Mouse (Mus musculus) heart, adult 9 months (tissue): Measurements from ENCODE around the gene Ovol2.
"Not testable (repeated sequence)": the region's sequence is repeated elsewhere in the genome, so short reads cannot be mapped to it uniquely, and the experiment has no call there.

Experiments
- DNase-seq, 2 experiments: peaks; one replicate each; pipeline ENCODE4 v3.0.0; 2022; ENCODE audit warnings: low spot score in 2 of 2

Gene Ovol2

DNA sequence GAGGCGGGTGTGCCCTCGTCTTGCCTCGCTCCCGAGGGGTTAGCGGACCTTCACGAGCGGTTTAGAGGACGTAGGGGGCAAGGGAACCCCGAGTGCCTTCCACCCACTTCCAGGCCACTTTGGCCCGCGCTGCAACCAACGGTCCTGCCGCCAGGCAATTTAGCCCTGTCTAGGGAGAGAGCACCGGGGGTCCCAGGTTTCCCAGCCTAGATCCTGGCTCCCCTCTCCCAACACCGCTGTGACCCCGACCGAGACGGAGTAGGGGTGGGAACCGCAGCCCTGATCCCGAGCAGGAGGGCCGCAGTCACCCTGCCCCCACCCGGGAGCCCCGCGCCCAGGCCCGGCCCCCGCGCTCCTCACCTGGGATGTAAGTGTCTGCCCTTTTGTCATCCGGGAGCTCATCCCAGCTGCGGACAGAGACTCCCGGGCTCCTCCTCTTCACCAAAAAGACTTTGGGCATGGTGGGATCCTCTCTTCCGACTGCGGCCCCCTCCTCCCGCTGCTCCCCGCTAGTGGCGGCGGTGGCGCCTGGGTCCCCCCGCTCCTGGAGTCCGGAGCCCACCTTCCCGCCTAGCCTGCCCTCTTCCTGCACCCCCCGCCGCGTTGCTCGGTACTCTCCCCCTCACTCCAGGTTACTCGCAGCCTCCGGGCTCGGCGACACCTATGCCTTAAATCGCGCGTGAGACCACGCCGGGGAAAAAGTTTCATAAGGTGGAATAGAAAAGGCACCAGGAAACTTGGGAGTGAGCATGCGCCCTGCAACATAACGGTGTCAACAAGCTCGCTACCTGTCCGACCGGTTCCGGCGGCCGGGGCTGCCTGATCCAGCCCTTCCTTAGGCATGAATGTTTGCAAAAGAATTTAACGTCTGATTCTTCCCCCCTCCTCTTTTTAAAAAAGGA lies at the start of gene Ovol2:
Ovol2 (minus strand) TSS at position 746 of the 902 bp plus-strand sequence.
- DNase-seq, result no peak

DNA sequence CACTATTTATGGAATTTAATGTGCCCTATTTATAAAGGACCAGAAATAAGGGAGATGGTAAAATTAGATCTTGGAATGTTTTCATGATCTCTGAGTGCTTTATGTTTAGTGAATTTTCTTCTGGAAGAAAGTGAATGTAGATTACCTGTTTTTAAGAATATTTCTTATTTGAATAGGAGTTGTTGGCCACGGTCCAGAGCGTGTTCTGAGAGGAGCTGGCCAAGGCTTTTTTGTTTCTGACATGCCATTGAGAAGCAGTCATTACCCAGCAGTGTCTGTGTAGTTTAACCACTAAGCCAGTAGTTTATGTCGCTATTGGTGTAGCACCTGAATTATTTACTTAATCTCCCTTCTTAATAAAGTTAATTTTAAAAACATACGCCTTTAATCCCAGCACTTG lies 49.8 kb upstream of the Ovol2 start:
- no peak for DNase-seq

DNA sequence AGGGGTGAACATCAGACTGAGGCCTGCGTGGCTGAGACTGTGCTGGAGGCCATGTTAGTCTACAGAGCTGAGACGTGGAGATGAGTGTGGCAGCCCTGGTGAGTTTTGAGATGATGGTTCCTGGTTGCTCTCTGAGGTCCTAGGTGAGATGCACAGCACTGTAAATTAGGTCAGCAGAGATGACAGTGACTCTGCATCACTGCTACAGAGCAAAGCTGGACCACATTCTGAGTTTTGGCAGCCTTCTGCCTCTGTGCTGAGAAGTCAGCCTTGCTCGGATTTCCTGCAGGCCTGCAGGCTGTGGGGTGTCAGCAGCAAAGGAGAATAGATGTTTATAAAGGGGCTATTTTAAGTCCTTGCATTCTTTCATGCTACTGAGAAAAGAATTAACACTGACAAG lies 49.3 kb upstream of the Ovol2 start:
- DNase-seq, result no peak

GRCm38 (mm10) chr2:144375063-144375703 lies 43.2 kb upstream of the Ovol2 start:
- DNase-seq, result no peak

GRCm38 (mm10) chr2:144373063-144373462 lies 41.1 kb upstream of the Ovol2 start:
- no peak for DNase-seq

- DNase-seq, result no peak
Measured at GRCm38 (mm10) chr2:144371566-144371965, 39.6 kb upstream of the Ovol2 start.

DNA sequence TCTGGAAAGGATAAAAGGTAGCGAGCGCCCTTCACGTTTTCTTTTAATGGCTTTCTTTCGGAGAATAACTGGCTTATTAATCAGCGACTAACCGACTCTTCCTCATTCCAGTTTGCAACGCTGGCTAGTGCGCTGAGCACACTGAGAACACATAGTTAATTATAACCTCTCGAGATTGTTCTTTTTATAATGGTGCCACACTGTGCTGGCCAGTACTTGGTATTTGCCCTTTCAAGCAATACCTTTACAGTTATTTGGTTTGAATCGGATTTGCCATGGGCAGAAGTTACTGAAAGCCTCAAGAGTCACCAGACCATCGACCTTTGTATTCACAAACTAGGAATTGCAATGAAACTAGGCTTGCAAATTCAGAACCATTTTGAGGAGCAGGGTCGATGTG lies 37.6 kb upstream of the Ovol2 start:
- DNase-seq, result no peak

GRCm38 (mm10) chr2:144369020-144369421 lies 37.1 kb upstream of the Ovol2 start:
- no peak for DNase-seq

DNA sequence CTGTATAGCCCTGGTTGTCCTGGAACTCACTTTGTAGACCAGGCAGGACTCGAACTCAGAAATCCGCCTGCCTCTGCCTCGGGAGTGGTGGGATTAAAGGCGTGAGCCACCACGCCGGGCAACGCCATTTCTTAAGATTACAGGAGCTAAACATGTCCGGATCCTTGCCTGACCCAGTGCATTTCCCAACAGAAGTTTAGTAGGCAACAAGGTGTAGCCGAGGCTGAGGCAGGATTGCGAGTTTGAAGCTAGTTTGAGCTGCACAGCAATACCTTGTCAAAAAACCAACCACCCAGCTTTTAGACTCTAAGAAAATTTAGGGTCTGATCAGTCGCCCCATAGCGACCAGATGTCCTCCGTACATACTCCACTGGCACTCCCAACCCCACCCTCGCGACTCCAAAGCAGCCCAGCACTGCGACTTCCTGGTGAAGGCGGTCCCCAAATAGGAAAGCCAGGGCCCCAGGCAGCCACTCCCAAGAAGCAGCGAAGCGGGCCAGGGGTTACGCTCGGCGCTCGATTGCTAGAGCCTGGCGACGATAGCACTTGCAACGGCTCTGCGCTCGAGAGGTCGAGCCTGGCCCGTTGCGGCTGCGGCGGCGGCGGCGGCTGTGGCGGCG lies 36.6 kb upstream of the Ovol2 start, which contains the start of the genes Kat14 and Pet117:
Kat14 (plus strand) TSS at position 584 of the 620 bp plus-strand sequence.
Pet117 (plus strand) TSS at position 597 of the 620 bp plus-strand sequence.
- DNase-seq, result peak; percentile 95 to 96

- no peak for DNase-seq
Measured at GRCm38 (mm10) chr2:144352843-144353242, 20.9 kb upstream of the Ovol2 start.

DNA sequence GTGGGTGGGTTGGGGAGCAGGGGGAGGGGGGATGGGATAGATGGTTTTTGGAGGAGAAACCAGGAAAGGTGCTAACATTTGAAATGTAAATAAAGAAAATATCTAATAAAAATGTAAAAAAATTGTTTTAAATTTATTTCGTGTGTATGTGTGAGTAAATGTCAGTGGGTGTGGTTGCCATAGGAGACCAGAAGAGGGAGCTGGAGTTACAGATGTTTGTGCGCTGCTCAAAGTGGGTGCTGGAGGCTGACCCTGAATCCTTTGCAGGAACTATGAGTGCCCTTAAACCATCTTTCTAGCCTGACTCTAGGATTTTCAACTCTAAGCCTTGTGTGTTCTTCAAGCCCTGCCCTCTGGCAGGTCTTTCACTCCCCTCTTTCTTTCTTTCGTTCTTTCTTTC lies 16.6 kb upstream of the Ovol2 start:
- no peak for DNase-seq

DNA sequence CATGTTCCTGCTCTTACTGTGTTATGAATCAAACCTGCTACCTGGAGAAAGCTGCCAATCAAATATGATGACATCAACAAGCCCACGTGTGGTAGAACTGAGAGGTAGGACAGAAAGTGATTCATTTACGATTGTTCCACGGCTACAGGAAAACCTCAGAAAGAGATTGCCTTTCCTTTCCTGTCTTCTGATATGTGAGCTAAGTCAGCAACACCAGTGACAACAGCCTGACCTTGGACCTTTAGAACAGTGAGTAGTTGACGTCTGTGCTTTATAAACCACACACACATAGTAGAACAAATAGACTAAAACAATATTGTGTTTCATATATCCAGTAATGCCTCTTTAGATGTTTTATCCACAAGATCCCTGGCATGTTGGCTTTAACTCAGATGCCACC lies 11.2 kb upstream of the Ovol2 start:
- DNase-seq, result no peak

DNA sequence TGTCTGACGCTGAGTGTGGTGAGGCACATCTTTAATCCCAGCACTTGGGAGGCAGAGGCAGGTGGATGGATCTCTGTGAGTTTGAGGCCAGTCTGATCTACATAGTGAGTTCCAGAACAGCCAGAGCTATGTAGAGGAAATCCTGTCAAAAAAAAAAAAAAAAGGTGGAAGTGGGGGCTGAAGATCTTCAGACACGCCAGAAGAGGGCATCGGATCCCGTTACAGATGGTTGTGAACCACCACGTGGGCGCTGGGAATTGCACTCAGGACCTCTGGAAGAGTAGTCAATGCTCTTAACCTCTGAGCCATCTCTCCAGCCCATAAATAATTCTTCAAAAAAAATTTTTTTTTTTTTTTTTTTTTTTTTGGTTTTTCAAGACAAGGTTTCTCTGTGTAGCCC lies 6.2 kb upstream of the Ovol2 start:
- DNase-seq, result not testable (repeated sequence)

DNA sequence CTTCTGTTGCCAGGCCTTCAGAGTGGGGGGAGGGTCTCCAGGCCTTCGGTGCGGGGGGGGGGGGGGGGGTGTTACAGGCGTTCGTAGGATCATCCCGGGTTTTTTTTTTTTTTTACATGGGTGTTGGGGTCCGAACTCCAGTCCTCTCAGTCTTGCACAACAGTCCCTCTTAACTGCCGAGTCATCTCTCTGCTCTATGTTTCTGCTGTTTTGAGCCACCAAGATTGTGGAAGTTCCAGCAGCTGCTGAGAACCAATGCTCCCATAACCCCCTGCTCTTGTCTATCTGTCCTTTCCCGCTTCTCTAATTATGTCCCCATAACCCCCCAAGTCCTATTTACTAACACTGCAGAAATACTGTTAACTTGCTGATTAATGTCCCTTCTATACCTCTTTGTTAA lies 5.8 kb upstream of the Ovol2 start:
- peak in 1 of 2 experiments; percentile 5 for DNase-seq

DNA sequence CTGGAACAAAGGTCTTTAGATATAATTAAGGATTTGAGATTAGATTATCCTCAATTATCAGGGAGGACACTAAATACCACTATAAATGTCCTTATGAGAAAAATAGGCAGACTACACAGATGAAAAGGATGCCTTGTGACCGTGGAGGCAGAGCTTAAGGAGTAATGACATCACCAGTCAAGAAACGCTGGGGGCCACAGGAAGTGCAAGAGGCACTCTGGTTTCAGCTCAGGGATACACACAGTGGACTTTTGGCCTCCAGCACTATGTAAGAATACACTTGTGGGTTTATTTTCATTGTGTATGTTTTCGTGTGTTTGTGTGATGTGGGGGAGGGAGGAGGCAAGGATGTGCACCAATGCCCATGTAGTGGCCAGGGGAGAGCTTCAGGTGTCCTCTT lies 5.3 kb upstream of the Ovol2 start:
- DNase-seq, result no peak

GRCm38 (mm10) chr2:144333138-144333842 lies 1.3 kb upstream of the Ovol2 start:
- DNase-seq, result no peak

- no peak for DNase-seq
Measured at GRCm38 (mm10) chr2:144332486-144332885, 540 bp upstream of the Ovol2 start.

DNA sequence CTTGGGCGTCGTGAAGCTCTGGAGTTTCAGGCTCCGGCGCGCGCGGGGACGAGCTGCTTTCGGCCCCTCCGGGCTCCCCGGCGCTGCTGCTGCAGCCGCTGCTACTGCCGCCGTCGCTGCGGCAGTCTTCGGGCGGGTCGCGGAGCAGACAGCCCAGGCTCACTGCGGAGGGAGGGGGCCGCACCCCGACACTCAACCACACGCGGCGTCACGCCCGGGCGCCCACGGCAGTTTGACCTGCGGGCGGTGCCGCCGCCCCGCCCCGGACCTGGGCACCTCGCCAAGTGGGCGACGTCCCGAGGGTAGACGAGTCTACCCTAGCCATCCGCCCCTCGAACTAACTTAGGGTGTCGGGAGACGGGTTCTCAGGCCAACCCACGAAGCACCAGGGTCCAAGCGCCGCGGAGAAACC lies 980 bp downstream of the Ovol2 start:
- no peak for DNase-seq

GRCm38 (mm10) chr2:144330352-144330959 lies 1.5 kb downstream of the Ovol2 start:
- no peak for DNase-seq

GRCm38 (mm10) chr2:144329937-144330336 lies 2.0 kb downstream of the Ovol2 start:
- no peak for DNase-seq

DNA sequence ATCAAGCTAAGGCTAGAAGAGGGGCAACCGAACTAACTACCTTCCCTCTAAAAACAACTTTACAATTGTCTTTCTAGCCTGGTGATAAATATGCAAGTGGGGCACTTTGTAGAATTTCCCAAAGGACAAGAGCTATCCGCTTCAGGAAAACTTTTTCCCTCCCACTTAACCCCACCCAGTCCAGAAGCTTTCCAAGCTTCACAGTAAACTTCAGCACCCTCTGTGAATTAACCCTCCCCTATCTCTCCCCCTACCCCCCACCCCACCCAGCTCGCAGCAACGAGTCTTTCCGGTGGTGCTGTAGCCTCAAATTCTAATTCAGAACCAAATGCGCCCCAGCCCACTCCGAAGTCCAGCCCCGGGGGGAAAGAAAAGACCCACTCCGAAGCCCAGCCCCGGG lies 2.5 kb downstream of the Ovol2 start:
- DNase-seq, result no peak
